Mouse (Mus musculus): ENCODE measurements at regions not wholly inside any gene's neighbourhood (a gene's known extent, or its start where the extent isn't known, plus 50 kb on each side); places are given as distances from the start of the nearest gene placed in this dataset.

DNA sequence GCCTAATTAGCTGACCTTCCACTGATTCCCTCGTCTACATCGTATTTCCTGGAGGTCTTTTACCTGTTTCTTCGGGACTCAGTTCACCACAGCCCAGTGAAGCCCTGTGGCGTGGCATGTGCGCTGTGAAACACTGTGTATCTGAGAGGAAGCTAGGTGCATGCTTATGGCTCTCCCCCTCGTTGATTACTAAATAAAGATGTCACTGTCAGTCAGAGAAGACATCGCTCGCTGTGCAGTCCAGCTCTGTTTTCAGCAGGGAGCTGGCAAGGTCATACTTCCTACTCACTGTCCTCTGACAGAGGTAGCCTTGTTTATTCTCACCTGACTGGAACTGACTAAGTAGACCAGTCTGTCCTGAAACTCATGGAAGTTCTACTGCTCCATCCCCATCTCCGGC is 68.7 kb upstream of the Adrb1 start:
- no peaks in the 10 kb centered on the region for H3K4me1 ChIP-seq (replicated peaks; ENCODE audit: insufficient read depth, low read length)
- H3K27ac ChIP-seq: no peak overlapping the region
- peak overlapping the region; percentile 44; the same call in 1 of the 2 replicates for H3K4me2 ChIP-seq (ENCODE audit: low read length)
- H3K27me3 ChIP-seq (ENCODE audit: insufficient read depth, low read length): 0 out of 2 replicates have a peak, but pooled peaks cover 11% of the 10 kb centered on the region
- no peaks in the 10 kb centered on the region for H3K36me3 ChIP-seq (ENCODE audit: insufficient read depth, low read length)
- no peak for DNase-seq (ENCODE audit: low spot score)
- no peak overlapping the region for H3K4me3 ChIP-seq (replicated peaks; ENCODE audit: low read depth, low read length)
- no peak for ATAC-seq (replicated peaks; ENCODE audit: low FRiP score, low read depth)
- WGBS: 62% methylated on average over 9 of the region's 9 CpGs
- H3K9ac ChIP-seq (ENCODE audit: low read depth, low read length): no peak overlapping the region
- no peak for TF ChIP-seq CTCF (IDR thresholded peaks at IDR 0.05; ENCODE audit: low read depth)
- H3K9me3 ChIP-seq (replicated peaks; ENCODE audit: low read length): no peaks in the 10 kb centered on the region

DNA sequence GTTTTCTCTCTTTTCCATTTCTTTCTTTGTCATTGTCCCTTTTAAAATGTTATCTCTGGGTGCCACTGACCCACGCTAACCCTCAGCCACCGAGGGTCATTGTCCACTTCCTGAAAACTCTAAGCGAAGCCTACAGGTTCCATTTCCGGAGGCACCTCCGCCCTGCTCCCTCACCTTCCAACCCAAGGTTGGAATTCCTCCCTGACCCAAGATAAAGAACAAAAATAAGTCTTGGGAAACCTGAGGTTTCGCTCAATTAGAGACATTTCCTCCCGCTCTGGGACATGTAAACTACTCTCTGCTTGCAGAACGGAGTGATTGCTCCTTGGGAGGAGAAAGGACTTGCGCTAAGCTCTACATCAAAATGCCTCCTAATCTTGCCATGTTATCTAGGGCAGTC is 66.7 kb upstream of the Adrb1 start:
- Histone ChIP-seq H3K27me3 (ENCODE audit: insufficient read depth, low read length) (0 out of 2 replicates have a peak, but pooled peaks cover 11% of the 10 kb centered on the region), H3K36me3 (ENCODE audit: insufficient read depth, low read length) (no peaks in the 10 kb centered on the region), H3K9ac (ENCODE audit: low read depth, low read length) (no peak overlapping the region), H3K4me2 (ENCODE audit: low read length) (no peak overlapping the region), H3K4me3 (replicated peaks; ENCODE audit: low read depth, low read length) (no peak overlapping the region), H3K9me3 (replicated peaks; ENCODE audit: low read length) (no peaks in the 10 kb centered on the region), H3K27ac (no peak overlapping the region), H3K4me1 (replicated peaks; ENCODE audit: insufficient read depth, low read length) (no peaks in the 10 kb centered on the region)
- DNase-seq (ENCODE audit: low spot score): no peak
- TF ChIP-seq CTCF (IDR thresholded peaks at IDR 0.05; ENCODE audit: low read depth): no peak
- 62% methylated on average over 9 of the region's 9 CpGs for WGBS
- ATAC-seq (replicated peaks; ENCODE audit: low FRiP score, low read depth): no peak

GRCm38 (mm10) chr19:56660566-56661199 is 61.3 kb upstream of the Adrb1 start:
- no peak overlapping the region for H3K4me2 ChIP-seq (ENCODE audit: low read length)
- H3K9ac ChIP-seq (ENCODE audit: low read depth, low read length): no peak overlapping the region
- DNase-seq (ENCODE audit: low spot score) (peak; percentile 82), ATAC-seq (replicated peaks; ENCODE audit: low FRiP score, low read depth) (no peak)
- no peaks in the 10 kb centered on the region for H3K4me1 ChIP-seq (replicated peaks; ENCODE audit: insufficient read depth, low read length)
- no peaks in the 10 kb centered on the region for H3K9me3 ChIP-seq (replicated peaks; ENCODE audit: low read length)
- 34% methylated on average over 4 of the region's 4 CpGs for WGBS
- H3K27ac ChIP-seq: no peak overlapping the region
- no peak overlapping the region for H3K4me3 ChIP-seq (replicated peaks; ENCODE audit: low read depth, low read length)
- no peak for TF ChIP-seq CTCF (IDR thresholded peaks at IDR 0.05; ENCODE audit: low read depth)
- H3K27me3 ChIP-seq (ENCODE audit: insufficient read depth, low read length): no peaks in the 10 kb centered on the region
- no peaks in the 10 kb centered on the region for H3K36me3 ChIP-seq (ENCODE audit: insufficient read depth, low read length)

DNA sequence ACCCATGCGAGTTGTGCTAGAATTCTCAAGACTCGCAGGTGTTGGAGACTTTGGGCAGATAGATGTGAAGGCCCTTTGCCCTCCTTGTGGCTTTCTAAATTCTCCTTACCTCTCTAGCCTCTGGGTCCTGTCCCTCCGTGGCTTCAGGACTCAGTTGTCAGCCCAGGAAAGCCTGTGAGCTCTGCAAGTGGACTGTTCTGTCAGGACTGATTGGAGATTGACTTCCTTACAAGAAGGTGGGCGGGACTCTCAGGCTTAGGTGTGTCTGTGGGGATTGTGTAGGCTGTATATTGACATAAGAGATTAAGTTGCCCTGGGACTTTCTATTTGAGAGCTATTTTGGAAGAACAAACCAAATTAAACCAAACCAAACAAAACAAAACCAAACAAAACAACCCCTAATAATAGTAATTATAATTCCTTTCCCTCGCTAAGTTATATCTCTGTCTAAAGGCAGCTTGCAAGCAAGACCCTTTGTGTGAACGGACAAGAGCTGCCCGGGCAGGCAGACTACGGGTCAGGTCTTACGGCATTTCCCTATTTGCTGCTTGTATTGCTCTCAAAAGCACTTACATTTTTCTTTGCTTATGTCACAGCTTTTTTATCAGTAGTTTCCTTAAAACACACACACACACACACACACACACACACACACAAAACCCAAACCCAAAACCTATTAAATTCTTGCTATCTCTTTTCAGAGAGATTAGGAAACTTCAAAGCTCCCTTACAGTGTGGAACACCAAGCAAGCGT is 58.3 kb upstream of the Adrb1 start:
- DNase-seq (ENCODE audit: low spot score) (no peak), ATAC-seq (replicated peaks; ENCODE audit: low FRiP score, low read depth) (no peak)
- Histone ChIP-seq H3K36me3 (ENCODE audit: insufficient read depth, low read length) (no peaks in the 10 kb centered on the region), H3K9me3 (replicated peaks; ENCODE audit: low read length) (no peaks in the 10 kb centered on the region), H3K9ac (ENCODE audit: low read depth, low read length) (no peak overlapping the region), H3K4me1 (replicated peaks; ENCODE audit: insufficient read depth, low read length) (no peaks in the 10 kb centered on the region), H3K4me2 (ENCODE audit: low read length) (no peak overlapping the region), H3K27me3 (ENCODE audit: insufficient read depth, low read length) (no peaks in the 10 kb centered on the region), H3K27ac (no peak overlapping the region), H3K4me3 (replicated peaks; ENCODE audit: low read depth, low read length) (no peak overlapping the region)
- WGBS: 81% methylated on average over 10 of the region's 10 CpGs
- no peak for TF ChIP-seq CTCF (IDR thresholded peaks at IDR 0.05; ENCODE audit: low read depth)

- H3K27ac ChIP-seq: no peak overlapping the region
- no peaks in the 10 kb centered on the region for H3K4me1 ChIP-seq (replicated peaks; ENCODE audit: insufficient read depth, low read length)
- no peak for TF ChIP-seq CTCF (IDR thresholded peaks at IDR 0.05; ENCODE audit: low read depth)
- no peak overlapping the region for H3K4me2 ChIP-seq (ENCODE audit: low read length)
- 76% methylated on average over 10 of the region's 10 CpGs for WGBS
- DNase-seq (ENCODE audit: low spot score) (no peak), ATAC-seq (replicated peaks; ENCODE audit: low FRiP score, low read depth) (no peak)
- no peak overlapping the region for H3K9ac ChIP-seq (ENCODE audit: low read depth, low read length)
- H3K36me3 ChIP-seq (ENCODE audit: insufficient read depth, low read length): no peaks in the 10 kb centered on the region
- no peaks in the 10 kb centered on the region for H3K9me3 ChIP-seq (replicated peaks; ENCODE audit: low read length)
- H3K4me3 ChIP-seq (replicated peaks; ENCODE audit: low read depth, low read length): no peak overlapping the region
- H3K27me3 ChIP-seq (ENCODE audit: insufficient read depth, low read length): no peaks in the 10 kb centered on the region
These were observed 57.7 kb upstream of the Adrb1 start for GRCm38 (mm10) chr19:56664307-56664775.

DNA sequence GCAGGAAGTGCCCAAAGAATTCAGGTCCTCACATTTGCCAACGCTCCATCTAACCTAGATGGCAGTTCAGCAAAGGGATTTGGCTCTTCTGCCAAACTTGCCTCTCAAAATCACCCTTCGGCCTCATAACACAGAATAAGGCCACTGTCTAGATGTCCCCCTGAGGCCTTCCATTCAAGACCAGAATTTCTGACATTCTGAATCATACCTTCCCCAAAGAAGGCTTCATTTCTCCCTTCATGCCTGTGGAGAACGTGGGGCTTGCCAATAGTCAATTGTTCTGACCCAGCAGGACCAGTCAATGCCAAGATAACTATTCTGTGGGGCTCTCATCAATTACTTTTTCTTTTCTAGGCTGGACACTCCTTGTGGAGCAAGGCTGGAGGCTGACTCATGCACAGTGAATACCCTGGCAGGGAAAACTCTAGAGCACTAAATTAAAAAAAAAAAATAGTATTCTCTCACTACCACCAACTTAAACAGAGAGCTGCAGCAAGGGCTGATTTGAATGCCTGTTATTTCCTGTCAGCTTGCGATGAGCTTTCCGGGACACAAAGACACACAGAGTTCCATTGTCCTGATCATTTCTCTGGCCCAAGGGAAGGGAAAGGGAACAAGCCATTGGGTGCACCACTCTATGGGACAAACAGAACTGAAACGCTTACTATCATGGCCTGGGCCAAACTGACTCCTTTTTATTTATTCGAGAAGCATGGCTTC is 56.9 kb upstream of the Adrb1 start:
- DNase-seq (ENCODE audit: low spot score) (no peak), ATAC-seq (replicated peaks; ENCODE audit: low FRiP score, low read depth) (no peak)
- Histone ChIP-seq H3K4me1 (replicated peaks; ENCODE audit: insufficient read depth, low read length) (no peaks in the 10 kb centered on the region), H3K4me2 (ENCODE audit: low read length) (no peak overlapping the region), H3K27ac (no peak overlapping the region), H3K9me3 (replicated peaks; ENCODE audit: low read length) (no peaks in the 10 kb centered on the region), H3K4me3 (replicated peaks; ENCODE audit: low read depth, low read length) (no peak overlapping the region), H3K27me3 (ENCODE audit: insufficient read depth, low read length) (no peaks in the 10 kb centered on the region), H3K36me3 (ENCODE audit: insufficient read depth, low read length) (no peaks in the 10 kb centered on the region), H3K9ac (ENCODE audit: low read depth, low read length) (no peak overlapping the region)
- TF ChIP-seq CTCF (IDR thresholded peaks at IDR 0.05; ENCODE audit: low read depth): no peak
- 86% methylated on average over 7 of the region's 7 CpGs for WGBS
